Mouse (Mus musculus) kidney, embryonic 16.5 days (tissue): ENCODE results near the gene Dgkg. TPM values are rescaled to one million over a fixed set of nuclear protein-coding genes. Genes with fewer than 3 reads are reported as not detected.

ENCODE experiments used
- ATAC-seq: fragments of 200-750 bp; cut with Nextera tagmentation; 2 replicates; pipeline ENCODE4 v1.8.0; 2017; ENCODE audit warnings: moderate TSS enrichment; ENCODE audit not compliant: low FRiP score, low TSS enrichment
- H3K27ac ChIP-seq: fragments of 300-500 bp; sonication (generic); 2 replicates; pipeline ENCODE4 v1.5.1; 2014; ENCODE audit warnings: low read length
- H3K27me3 ChIP-seq: fragments of 300-500 bp; sonication (generic); 2 replicates; pipeline ENCODE4 v1.6.1; 2014; ENCODE audit warnings: low read length, control low read depth, mixed read lengths; ENCODE audit not compliant: insufficient read depth
- H3K36me3 ChIP-seq: fragments of 300-500 bp; sonication (generic); 2 replicates; pipeline ENCODE4 v1.6.1; 2014; ENCODE audit warnings: low read length, control low read depth, mixed read lengths; ENCODE audit not compliant: insufficient read depth
- H3K4me1 ChIP-seq: fragments of 300-500 bp; sonication (generic); 2 replicates; pipeline ENCODE4 v1.6.1; 2014; ENCODE audit warnings: low read length, control low read depth, mixed read lengths; ENCODE audit not compliant: insufficient read depth
- H3K4me2 ChIP-seq: fragments of 300-500 bp; sonication (generic); replicated peaks from 2 replicates; pipeline ENCODE4 v1.6.1; 2014; ENCODE audit warnings: low read depth, low read length
- H3K4me3 ChIP-seq: fragments of 300-500 bp; sonication (generic); 2 replicates; pipeline ENCODE4 v1.5.1; 2014; ENCODE audit warnings: mild to moderate bottlenecking, low read length
- H3K9ac ChIP-seq: fragments of 300-500 bp; sonication (generic); replicated peaks from 2 replicates; pipeline ENCODE4 v1.6.1; 2014; ENCODE audit warnings: low read length
- H3K9me3 ChIP-seq: fragments of 300-500 bp; sonication (generic); 2 replicates; pipeline ENCODE4 v1.6.1; 2016; ENCODE audit warnings: low read length, control low read depth
- WGBS: fragments of 180-500 bp; shearing (Covaris S2); extraction: QIAGEN DNeasy Blood & Tissue Kit; methylation state at CpG from one replicate; pipeline ENCODE4 v1.1.7; 2014; 5-methylcytosine and 5-hydroxymethylcytosine counted together
- polyA plus RNA-seq: library from polyadenylated mRNA; unstranded; fragments of >200 nt; fragmentation: Nextera tagmentation; extraction: Ambion mirVana; gene quantifications from 2 replicates; pipeline ENCODE4 v1.2.1, GENCODE M21; 2015

Gene Dgkg
- polyA plus RNA-seq, 1 experiment from 2014 or later = 0.51 TPM

- H3K4me3 ChIP-seq = no peak overlapping the region
- no peaks in the 10 kb centered on the region for H3K27me3 ChIP-seq
- no peaks in the 10 kb centered on the region for H3K9me3 ChIP-seq
- no peak overlapping the region for H3K9ac ChIP-seq
- peaks cover 3% of the 10 kb centered on the region for H3K4me1 ChIP-seq
- 75% methylated on average over 6 of the region's 6 CpGs for WGBS
- H3K4me2 ChIP-seq = no peak overlapping the region
- no peaks in the 10 kb centered on the region for H3K36me3 ChIP-seq
- ATAC-seq = no peak
- H3K27ac ChIP-seq = no peak overlapping the region
Measured at GRCm38 (mm10) chr16:22542691-22543141, 114.3 kb downstream of the Dgkg start.

GRCm38 (mm10) chr16:22539275-22539674 lies 117.7 kb downstream of the Dgkg start:
- 79% methylated on average over 6 of the region's 6 CpGs for WGBS
- Histone ChIP-seq H3K36me3 (no peaks in the 10 kb centered on the region), H3K4me2 (no peak overlapping the region), H3K27me3 (no peaks in the 10 kb centered on the region), H3K9me3 (no peaks in the 10 kb centered on the region), H3K9ac (no peak overlapping the region), H3K27ac (no peak overlapping the region), H3K4me3 (no peak overlapping the region), H3K4me1 (no peaks in the 10 kb centered on the region)
- ATAC-seq = no peak

- Histone ChIP-seq H3K4me2 (no peak overlapping the region), H3K4me1 (no peaks in the 10 kb centered on the region), H3K27ac (no peak overlapping the region), H3K9ac (no peak overlapping the region), H3K4me3 (no peak overlapping the region), H3K9me3 (no peaks in the 10 kb centered on the region), H3K27me3 (no peaks in the 10 kb centered on the region), H3K36me3 (no peaks in the 10 kb centered on the region)
- no peak for ATAC-seq
- WGBS = 73% methylated on average over 8 of the region's 8 CpGs
Measured at GRCm38 (mm10) chr16:22536581-22537160, 120.3 kb downstream of the Dgkg start.

- ATAC-seq = no peak
- WGBS = 69% methylated on average over 3 of the region's 3 CpGs
Measured at GRCm38 (mm10) chr16:22533087-22533486, 123.9 kb downstream of the Dgkg start.

GRCm38 (mm10) chr16:22531834-22532233 lies 125.2 kb downstream of the Dgkg start:
- no peak overlapping the region for H3K4me2 ChIP-seq
- no peak for ATAC-seq
- no peak overlapping the region for H3K9ac ChIP-seq
- no peak overlapping the region for H3K4me3 ChIP-seq
- H3K27me3 ChIP-seq = no peaks in the 10 kb centered on the region
- H3K4me1 ChIP-seq = no peaks in the 10 kb centered on the region
- H3K36me3 ChIP-seq = no peaks in the 10 kb centered on the region
- no peak overlapping the region for H3K27ac ChIP-seq
- H3K9me3 ChIP-seq = no peaks in the 10 kb centered on the region
- 86% methylated on average over 6 of the region's 6 CpGs for WGBS

More at GRCm38 (mm10) chr16:22533087-22533486, 123.9 kb downstream of the Dgkg start:
- H3K9me3 ChIP-seq = no peaks in the 10 kb centered on the region
- H3K4me1 ChIP-seq = no peaks in the 10 kb centered on the region
- H3K27me3 ChIP-seq = no peaks in the 10 kb centered on the region
- no peak overlapping the region for H3K9ac ChIP-seq
- no peaks in the 10 kb centered on the region for H3K36me3 ChIP-seq
- no peak overlapping the region for H3K27ac ChIP-seq
- H3K4me2 ChIP-seq = no peak overlapping the region
- H3K4me3 ChIP-seq = no peak overlapping the region

- Histone ChIP-seq H3K4me1 (no peaks in the 10 kb centered on the region), H3K27ac (no peak overlapping the region), H3K36me3 (no peaks in the 10 kb centered on the region), H3K27me3 (no peaks in the 10 kb centered on the region), H3K4me2 (no peak overlapping the region), H3K9me3 (no peaks in the 10 kb centered on the region), H3K4me3 (no peak overlapping the region), H3K9ac (no peak overlapping the region)
- WGBS = 75% methylated on average over 9 of the region's 9 CpGs
- ATAC-seq = no peak
Measured at GRCm38 (mm10) chr16:22531041-22531440, 126.0 kb downstream of the Dgkg start.

- no peak overlapping the region for H3K27ac ChIP-seq
- H3K4me3 ChIP-seq = no peak overlapping the region
- no peaks in the 10 kb centered on the region for H3K36me3 ChIP-seq
- ATAC-seq = no peak
- no peak overlapping the region for H3K9ac ChIP-seq
- H3K4me2 ChIP-seq = no peak overlapping the region
- no peaks in the 10 kb centered on the region for H3K9me3 ChIP-seq
- no peaks in the 10 kb centered on the region for H3K27me3 ChIP-seq
- H3K4me1 ChIP-seq = no peaks in the 10 kb centered on the region
- 53% methylated on average over 5 of the region's 5 CpGs for WGBS
Measured at GRCm38 (mm10) chr16:22527499-22527939, 129.5 kb downstream of the Dgkg start.

GRCm38 (mm10) chr16:22526386-22526785 lies 130.6 kb downstream of the Dgkg start:
- H3K9ac ChIP-seq = no peak overlapping the region
- no peaks in the 10 kb centered on the region for H3K27me3 ChIP-seq
- H3K9me3 ChIP-seq = no peaks in the 10 kb centered on the region
- H3K4me2 ChIP-seq = no peak overlapping the region
- no peaks in the 10 kb centered on the region for H3K4me1 ChIP-seq
- no peak for ATAC-seq
- H3K27ac ChIP-seq = no peak overlapping the region
- H3K36me3 ChIP-seq = no peaks in the 10 kb centered on the region
- no peak overlapping the region for H3K4me3 ChIP-seq
- 77% methylated on average over 4 of the region's 4 CpGs for WGBS

- H3K36me3 ChIP-seq = no peaks in the 10 kb centered on the region
- peak overlapping the region; percentile 35; the same call in 1 of the 2 replicates for H3K27ac ChIP-seq
- 14% methylated on average over 20 of the region's 20 CpGs for WGBS
- H3K9me3 ChIP-seq = no peaks in the 10 kb centered on the region
- peak; percentile 87 for ATAC-seq
- H3K4me2 ChIP-seq = no peak overlapping the region
- no peaks in the 10 kb centered on the region for H3K27me3 ChIP-seq
- peaks cover 10% of the 10 kb centered on the region for H3K4me1 ChIP-seq
- no peak overlapping the region for H3K9ac ChIP-seq
- H3K4me3 ChIP-seq = no peak overlapping the region
Measured at GRCm38 (mm10) chr16:22517431-22518384, 139.3 kb downstream of the Dgkg start.

GRCm38 (mm10) chr16:22515476-22515875 lies 141.5 kb downstream of the Dgkg start:
- H3K9ac ChIP-seq = no peak overlapping the region
- no peak overlapping the region for H3K4me3 ChIP-seq
- peaks cover 10% of the 10 kb centered on the region for H3K4me1 ChIP-seq
- no peaks in the 10 kb centered on the region for H3K27me3 ChIP-seq
- no peak for ATAC-seq
- no peak overlapping the region for H3K4me2 ChIP-seq
- H3K9me3 ChIP-seq = no peaks in the 10 kb centered on the region
- 29% methylated on average over 5 of the region's 5 CpGs for WGBS
- H3K27ac ChIP-seq = no peak overlapping the region
- H3K36me3 ChIP-seq = no peaks in the 10 kb centered on the region
